Mouse (Mus musculus): ENCODE measurements around the gene Rilpl1.

Rilpl1 gene

DNA sequence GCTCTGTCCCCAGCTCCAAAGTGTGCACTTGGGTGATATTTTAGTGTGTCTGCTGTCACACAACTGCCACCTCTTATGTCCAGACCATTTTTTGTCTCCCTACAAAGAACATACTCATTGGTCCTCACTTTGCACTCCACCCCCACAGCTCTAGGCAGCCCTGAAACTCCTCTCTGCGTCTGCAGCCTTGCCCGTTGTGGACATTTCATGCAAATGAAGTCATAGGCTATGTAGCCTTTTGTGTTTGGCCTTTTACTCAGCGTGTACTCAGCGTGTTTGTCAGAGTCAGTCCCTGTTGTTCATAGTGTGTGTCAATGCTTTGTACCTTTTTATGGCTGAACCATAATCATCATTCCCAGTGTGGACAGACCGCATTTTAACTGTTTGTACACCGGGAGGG lies 81.7 kb downstream of the Rilpl1 start:
- DNase-seq = no peak

GRCm38 (mm10) chr5:124446301-124446881 lies 84.8 kb downstream of the Rilpl1 start:
- peak; percentile 70 for DNase-seq

DNA sequence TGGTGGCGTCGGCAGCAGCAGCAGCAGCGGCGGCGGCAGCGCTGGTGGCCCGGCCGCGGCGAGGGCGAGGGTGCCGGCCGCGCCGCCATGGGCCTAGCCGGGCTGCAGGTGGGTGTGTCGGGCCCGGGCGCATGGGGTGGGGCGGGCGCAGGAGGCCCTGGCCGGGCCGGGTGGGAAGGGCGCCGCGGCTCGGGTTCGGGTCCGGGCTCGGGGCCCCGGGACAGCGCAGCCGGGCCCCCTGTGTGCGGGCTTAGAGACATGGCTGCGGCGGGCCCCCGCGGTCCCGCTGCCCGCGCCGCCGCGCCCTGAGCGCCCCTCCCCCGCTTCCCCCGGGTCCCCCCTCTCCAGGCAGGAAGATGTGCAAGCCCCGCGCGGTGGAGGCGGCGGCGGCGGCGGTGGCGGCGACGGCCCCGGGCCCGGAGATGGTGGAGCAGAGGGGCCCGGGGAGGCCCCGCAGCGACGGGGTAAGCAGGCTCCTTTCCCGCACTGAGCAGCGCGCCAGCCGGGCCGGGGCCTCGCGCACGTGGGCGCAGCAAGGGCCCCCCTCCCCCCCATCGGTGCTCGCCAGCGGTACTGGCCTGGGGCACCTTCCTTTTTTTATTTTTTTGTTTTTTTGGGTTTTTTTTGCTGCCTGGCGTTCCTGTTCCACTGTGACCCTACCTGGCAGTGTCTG lies 85.4 kb downstream of the Rilpl1 start:
- DNase-seq = peak; percentile 63

GRCm38 (mm10) chr5:124444661-124445561 lies 86.3 kb downstream of the Rilpl1 start:
- DNase-seq = peak; percentile 81

- DNase-seq = no peak
Measured at GRCm38 (mm10) chr5:124444208-124444607, 87.0 kb downstream of the Rilpl1 start.
